Mouse (Mus musculus): Measurements from ENCODE around the gene Ccnf.

DNA sequence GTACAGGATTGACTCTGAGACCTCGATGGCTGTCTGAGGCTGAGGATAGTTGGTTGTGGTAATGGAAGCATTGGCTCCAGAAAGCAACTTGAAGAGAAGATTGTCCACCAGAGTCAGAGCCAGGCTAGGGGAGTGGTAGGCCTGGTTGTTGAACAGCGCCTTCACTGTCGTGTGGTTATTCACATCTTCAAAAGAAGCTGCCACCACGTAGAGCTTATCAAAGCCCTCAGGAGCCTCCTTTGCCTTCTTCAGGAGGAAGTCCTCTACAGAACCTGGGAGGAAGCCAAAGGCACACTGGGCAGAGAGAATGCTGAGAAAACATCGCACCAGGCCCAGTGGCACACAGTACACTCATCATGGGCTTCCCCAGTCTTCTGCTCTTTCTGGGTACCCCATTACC lies 38.1 kb upstream of the Ccnf start:
- no peak for TF ChIP-seq POLR2A (IDR thresholded peaks at IDR 0.05; ENCODE audit: insufficient read depth, low read depth, low read length)
- no peak for TF ChIP-seq CTCF (IDR thresholded peaks at IDR 0.05; ENCODE audit: insufficient read depth, low read depth, low read length)
